Mouse (Mus musculus): ENCODE results near the gene Sco1. TPM values are rescaled to one million over a fixed set of nuclear protein-coding genes. Genes with fewer than 3 reads are reported as not detected.
"Not testable (repeated sequence)": the region's sequence is repeated elsewhere in the genome, so short reads cannot be mapped to it uniquely, and the experiment has no call there.

Gene Sco1
- total RNA-seq (2021), result 10 to 100 TPM in 1 of 2 experiments, 1 to 10 TPM in 1; 9.4 to 10.6 TPM
- long read RNA-seq, experiment 1, transcript Sco1-201 (6 exons, 2,412 nt), result major isoform, 6 of 8 reads
- long read RNA-seq, experiment 1, partial matches to known transcripts, result 1 of 8 reads
- long read RNA-seq, experiment 1, other reads (novel, unspliced or antisense), result 1 of 8 reads
- long read RNA-seq, experiment 2, partial matches to known transcripts, result 0 of 3 reads
- long read RNA-seq, experiment 2, other reads (novel, unspliced or antisense), result 0 of 3 reads

DNA sequence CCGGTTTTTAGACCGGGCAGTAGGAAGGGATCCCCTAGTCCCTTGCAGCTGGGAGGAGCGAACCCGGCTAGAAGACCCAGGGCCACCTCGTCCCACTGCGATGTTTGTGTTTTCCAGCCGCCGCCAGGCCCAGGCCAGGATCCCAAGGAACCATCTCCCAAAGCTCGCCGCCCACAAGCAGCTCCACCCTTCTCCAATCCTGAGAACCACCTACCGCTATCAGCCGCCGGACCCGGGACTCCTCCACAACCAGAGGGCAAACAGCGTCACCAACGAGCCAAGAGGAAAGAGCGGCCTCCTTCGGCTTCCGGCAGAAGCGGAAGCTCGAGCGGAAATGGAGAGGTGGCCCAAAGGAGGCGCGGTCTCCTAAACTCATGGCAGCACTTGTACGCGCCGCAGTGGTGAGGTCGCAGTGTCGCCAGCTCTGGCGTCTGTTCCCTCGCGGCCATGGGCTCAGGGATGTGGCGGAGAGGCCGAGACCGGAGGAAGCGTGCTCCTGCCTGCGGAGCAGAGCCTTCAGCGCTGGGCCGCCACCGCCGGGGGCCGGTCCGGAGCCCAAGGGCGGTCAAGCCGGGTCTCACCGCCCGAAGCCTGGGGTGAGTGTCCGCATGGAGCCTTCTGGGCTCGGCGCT is at the start of gene Sco1, which contains the start of gene Adprm:
TSS of gene Sco1 (plus strand) at position 350 of the 632 bp plus-strand sequence.
TSS of gene Adprm (minus strand) at position 274 of the 632 bp plus-strand sequence.
- Histone ChIP-seq H3K27ac (peak within 1 kb of the TSS; percentile 82), H3K4me3 (peak within 1 kb of the TSS; percentile 100)
- peak; percentile 69 for TF ChIP-seq CTCF (conservative IDR thresholded peaks at IDR 0.05)
- peak; percentile 82 to 91 for DNase-seq (ENCODE audit: low spot score in 2 of 2)

- DNase-seq (ENCODE audit: low spot score in 2 of 2), result no peak
- Histone ChIP-seq H3K4me3 (no peak overlapping the region), H3K27ac (no peak overlapping the region)
- TF ChIP-seq CTCF (conservative IDR thresholded peaks at IDR 0.05), result no peak
These were observed 49.6 kb upstream of the Sco1 start for GRCm38 (mm10) chr11:67002911-67003310.

- no peak for TF ChIP-seq CTCF (conservative IDR thresholded peaks at IDR 0.05)
- H3K27ac ChIP-seq, result no peak overlapping the region
- no peak overlapping the region for H3K4me3 ChIP-seq
- no peak for DNase-seq (ENCODE audit: low spot score in 2 of 2)
These were observed 44.5 kb upstream of the Sco1 start for GRCm38 (mm10) chr11:67007961-67008360.

GRCm38 (mm10) chr11:67008528-67008927 is 43.9 kb upstream of the Sco1 start:
- DNase-seq (ENCODE audit: low spot score in 2 of 2), result no peak
- no peak overlapping the region for H3K4me3 ChIP-seq
- H3K27ac ChIP-seq, result no peak overlapping the region
- no peak for TF ChIP-seq CTCF (conservative IDR thresholded peaks at IDR 0.05)

DNA sequence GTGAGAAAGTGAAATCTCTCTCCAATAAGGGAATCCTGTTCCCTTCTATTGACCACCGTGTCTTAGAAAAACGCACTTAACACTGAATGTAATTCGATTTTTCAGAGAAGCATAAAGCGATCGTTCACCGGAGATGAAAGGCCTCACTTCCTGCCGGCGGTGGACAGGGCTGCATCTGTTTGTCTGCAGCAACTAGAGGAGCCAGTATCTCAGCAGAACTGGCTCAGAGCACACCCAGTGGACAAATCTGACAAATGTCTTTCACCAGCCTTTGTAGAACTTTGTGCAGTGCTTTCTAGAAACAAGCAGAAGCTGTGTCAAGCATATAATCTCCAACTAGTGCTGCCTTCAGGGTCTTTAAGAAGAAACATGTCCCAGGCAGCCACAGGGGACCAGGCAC is 42.0 kb upstream of the Sco1 start:
- DNase-seq (ENCODE audit: low spot score in 2 of 2), result no peak
- H3K27ac ChIP-seq, result no peak overlapping the region
- no peak overlapping the region for H3K4me3 ChIP-seq
- TF ChIP-seq CTCF (conservative IDR thresholded peaks at IDR 0.05), result peak; percentile 66

GRCm38 (mm10) chr11:67011635-67012034 is 40.8 kb upstream of the Sco1 start:
- no peak for DNase-seq (ENCODE audit: low spot score in 2 of 2)
- no peak overlapping the region for H3K27ac ChIP-seq
- no peak for TF ChIP-seq CTCF (conservative IDR thresholded peaks at IDR 0.05)
- H3K4me3 ChIP-seq, result no peak overlapping the region

- Histone ChIP-seq H3K27ac (no peak overlapping the region), H3K4me3 (no peak overlapping the region)
- TF ChIP-seq CTCF (conservative IDR thresholded peaks at IDR 0.05), result no peak
- DNase-seq (ENCODE audit: low spot score in 2 of 2), result no peak
These were observed 34.5 kb upstream of the Sco1 start for GRCm38 (mm10) chr11:67017801-67018591.

GRCm38 (mm10) chr11:67019711-67020475 is 32.6 kb upstream of the Sco1 start:
- DNase-seq (ENCODE audit: low spot score in 2 of 2), result no peak
- no peak for TF ChIP-seq CTCF (conservative IDR thresholded peaks at IDR 0.05)
- Histone ChIP-seq H3K27ac (no peak overlapping the region), H3K4me3 (no peak overlapping the region)

DNA sequence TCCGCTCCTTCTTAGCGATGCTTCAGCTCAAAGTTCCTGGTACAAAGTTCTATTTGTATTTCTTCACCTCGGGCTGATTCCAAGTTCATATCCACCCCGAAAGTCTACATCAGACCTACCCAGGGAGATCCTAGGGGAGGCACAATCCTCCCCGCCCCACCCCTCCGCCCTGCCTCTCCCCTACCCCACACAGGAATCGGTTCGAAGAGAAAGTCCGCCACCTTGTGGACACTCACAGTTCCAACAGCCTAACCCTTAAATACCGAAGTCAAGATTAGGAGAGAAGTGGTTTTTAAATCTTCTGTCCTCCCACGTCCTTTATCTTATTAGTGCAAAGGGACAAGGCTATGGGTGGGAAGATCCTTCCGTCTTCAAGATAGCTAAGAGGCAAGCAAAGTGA is 31.5 kb upstream of the Sco1 start:
- peak; percentile 84 for TF ChIP-seq CTCF (conservative IDR thresholded peaks at IDR 0.05)
- H3K4me3 ChIP-seq, result peak overlapping the region; percentile 30
- DNase-seq (ENCODE audit: low spot score in 2 of 2), result peak; percentile 39 to 70
- H3K27ac ChIP-seq, result no peak overlapping the region

GRCm38 (mm10) chr11:67022354-67023115 is 29.9 kb upstream of the Sco1 start:
- Histone ChIP-seq H3K27ac (no peak overlapping the region), H3K4me3 (no peak overlapping the region)
- TF ChIP-seq CTCF (conservative IDR thresholded peaks at IDR 0.05), result peak; percentile 74
- DNase-seq (ENCODE audit: low spot score in 2 of 2), result no peak

DNA sequence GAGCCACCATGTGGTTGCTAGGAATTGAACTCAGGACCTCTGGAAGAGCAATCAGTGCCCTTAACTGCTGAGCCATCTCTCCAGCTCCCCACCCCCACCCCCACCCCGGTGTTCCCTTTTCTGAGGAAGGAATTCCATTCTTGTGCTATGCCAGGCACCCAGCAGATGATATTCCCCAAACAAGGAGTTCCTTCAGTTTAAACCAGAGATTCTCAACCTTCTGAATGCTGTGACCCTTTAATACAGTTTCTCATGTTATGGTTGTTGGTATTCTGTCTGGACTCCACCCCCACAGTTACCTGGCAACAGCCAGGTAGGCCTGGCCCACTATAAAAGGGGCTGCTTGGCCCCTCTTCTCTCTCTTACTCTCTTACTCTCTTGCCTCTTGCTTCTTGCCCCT is 29.3 kb upstream of the Sco1 start:
- H3K4me3 ChIP-seq; H3K27ac ChIP-seq; DNase-seq (ENCODE audit: low spot score in 2 of 2): not testable (repeated sequence)

- no peak for TF ChIP-seq CTCF (conservative IDR thresholded peaks at IDR 0.05)
- DNase-seq (ENCODE audit: low spot score in 2 of 2), result no peak
- Histone ChIP-seq H3K27ac (no peak overlapping the region), H3K4me3 (no peak overlapping the region)
These were observed 28.6 kb upstream of the Sco1 start for GRCm38 (mm10) chr11:67023802-67024340.
